Mouse (Mus musculus) lung, embryonic 15.5 days (tissue): ENCODE measurements around the gene Znrf3. TPM values are rescaled to one million over a fixed set of nuclear protein-coding genes. Genes with fewer than 3 reads are reported as not detected.

Source experiments
- ATAC-seq: fragments of 200-750 bp; cut with Nextera tagmentation; 2 replicates; pipeline ENCODE4 v1.8.0; 2017; ENCODE audit warnings: moderate number of reproducible peaks, borderline replicate concordance; ENCODE audit not compliant: low FRiP score, low TSS enrichment; ENCODE audit errors: extremely low read depth
- H3K27ac ChIP-seq: fragments of 300-500 bp; sonication (generic); 2 replicates; pipeline ENCODE4 v1.5.1; 2015; ENCODE audit warnings: moderate library complexity, mild to moderate bottlenecking, inconsistent platforms
- H3K27me3 ChIP-seq: fragments of 300-500 bp; sonication (generic); 2 replicates; pipeline ENCODE4 v1.6.1; 2015; ENCODE audit warnings: inconsistent platforms
- H3K36me3 ChIP-seq: fragments of 300-500 bp; sonication (generic); 2 replicates; pipeline ENCODE4 v1.6.1; 2015; ENCODE audit warnings: inconsistent platforms
- H3K4me1 ChIP-seq: fragments of 300-500 bp; sonication (generic); 2 replicates; pipeline ENCODE4 v1.6.1; 2015; ENCODE audit warnings: inconsistent platforms
- H3K4me2 ChIP-seq: fragments of 300-500 bp; sonication (generic); 2 replicates; pipeline ENCODE4 v1.6.1; 2015; ENCODE audit warnings: inconsistent platforms, mild to moderate bottlenecking, moderate library complexity
- H3K4me3 ChIP-seq: fragments of 300-500 bp; sonication (generic); 2 replicates; pipeline ENCODE4 v1.5.1; 2015; ENCODE audit warnings: mild to moderate bottlenecking, inconsistent platforms
- H3K9ac ChIP-seq: fragments of 300-500 bp; sonication (generic); 2 replicates; pipeline ENCODE4 v1.6.1; 2015; ENCODE audit warnings: inconsistent platforms
- H3K9me3 ChIP-seq: fragments of 300-500 bp; sonication (generic); 2 replicates; pipeline ENCODE4 v1.6.1; 2016; ENCODE audit warnings: inconsistent platforms
- WGBS: fragments of 180-500 bp; shearing (Covaris S2); methylation state at CpG from one replicate; pipeline ENCODE4 v1.1.7; 2015; 5-methylcytosine and 5-hydroxymethylcytosine counted together
- polyA plus RNA-seq: library from polyadenylated mRNA; unstranded; fragments of >200 nt; fragmentation: Nextera tagmentation; extraction: Ambion mirVana; gene quantifications from 2 replicates; pipeline ENCODE4 v1.2.1, GENCODE M21; 2015

The Znrf3 gene
- polyA plus RNA-seq, 1 experiment from 2014 or later = 15.8 TPM

DNA sequence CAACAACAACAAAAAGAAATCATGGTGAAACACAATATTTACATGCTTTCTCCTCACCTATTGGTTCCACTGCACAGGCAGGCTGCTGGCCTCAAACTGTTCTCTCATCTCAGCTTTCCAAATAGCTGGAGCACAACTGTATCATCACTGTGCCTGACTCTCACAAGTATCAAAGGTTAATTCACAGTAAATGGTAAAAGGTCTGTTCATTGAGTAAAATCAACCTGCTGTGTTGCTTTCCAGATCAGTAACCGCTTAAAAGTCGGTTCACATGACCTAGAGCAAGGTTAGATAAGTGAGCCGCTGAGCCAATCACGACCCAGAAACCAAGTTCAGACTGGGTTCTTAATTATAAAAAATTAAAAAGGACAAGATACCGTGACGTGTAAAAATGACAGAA, 186.6 kb downstream of the Znrf3 start:
- Histone ChIP-seq H3K27me3 (no peaks in the 10 kb centered on the region), H3K9me3 (no peaks in the 10 kb centered on the region), H3K4me2 (no peak overlapping the region), H3K36me3 (no peaks in the 10 kb centered on the region), H3K9ac (no peak overlapping the region), H3K4me3 (no peak overlapping the region), H3K27ac (no peak overlapping the region), H3K4me1 (peaks cover 19% of the 10 kb centered on the region)
- WGBS = 95% methylated on average over 6 of the region's 6 CpGs
- ATAC-seq = no peak

DNA sequence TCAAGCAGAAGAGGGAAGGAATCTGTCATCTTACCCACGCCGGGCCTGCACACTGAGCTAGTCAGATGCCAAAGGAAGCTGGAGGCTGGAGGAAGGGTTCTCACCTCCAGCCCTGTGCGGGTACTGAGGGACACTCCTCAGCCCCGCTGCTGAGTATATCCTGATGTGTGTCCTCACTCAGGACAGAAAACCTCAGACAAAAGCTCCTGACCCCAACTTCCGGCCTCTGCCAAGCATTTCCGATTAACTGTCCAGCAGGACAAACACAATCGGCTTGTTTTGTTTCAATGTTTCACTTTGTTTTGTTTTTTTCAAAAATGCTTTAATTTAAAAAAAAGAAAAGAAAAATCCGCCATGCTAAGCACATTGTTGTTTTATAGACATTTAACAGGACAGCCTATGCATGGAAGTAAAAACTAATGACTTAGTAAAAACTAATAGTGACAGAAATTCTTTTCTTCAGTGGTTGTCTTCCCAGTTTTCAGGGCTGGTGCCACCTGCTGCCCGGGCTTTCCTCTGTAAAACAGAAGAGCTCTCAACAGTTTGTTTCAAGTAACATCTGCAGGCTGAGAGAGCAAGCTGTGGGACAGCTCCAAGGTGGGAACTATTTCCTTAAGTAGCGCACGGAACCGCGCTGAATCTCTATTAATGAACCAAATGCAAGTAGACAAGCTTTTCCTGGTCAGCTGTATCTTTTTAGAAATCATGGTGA, 187.3 kb downstream of the Znrf3 start:
- Histone ChIP-seq H3K4me2 (no peak overlapping the region), H3K36me3 (no peaks in the 10 kb centered on the region), H3K4me1 (peaks cover 24% of the 10 kb centered on the region), H3K9ac (no peak overlapping the region), H3K27ac (no peak overlapping the region), H3K27me3 (no peaks in the 10 kb centered on the region), H3K9me3 (no peaks in the 10 kb centered on the region), H3K4me3 (no peak overlapping the region)
- no peak for ATAC-seq
- 73% methylated on average over 13 of the region's 13 CpGs for WGBS

DNA sequence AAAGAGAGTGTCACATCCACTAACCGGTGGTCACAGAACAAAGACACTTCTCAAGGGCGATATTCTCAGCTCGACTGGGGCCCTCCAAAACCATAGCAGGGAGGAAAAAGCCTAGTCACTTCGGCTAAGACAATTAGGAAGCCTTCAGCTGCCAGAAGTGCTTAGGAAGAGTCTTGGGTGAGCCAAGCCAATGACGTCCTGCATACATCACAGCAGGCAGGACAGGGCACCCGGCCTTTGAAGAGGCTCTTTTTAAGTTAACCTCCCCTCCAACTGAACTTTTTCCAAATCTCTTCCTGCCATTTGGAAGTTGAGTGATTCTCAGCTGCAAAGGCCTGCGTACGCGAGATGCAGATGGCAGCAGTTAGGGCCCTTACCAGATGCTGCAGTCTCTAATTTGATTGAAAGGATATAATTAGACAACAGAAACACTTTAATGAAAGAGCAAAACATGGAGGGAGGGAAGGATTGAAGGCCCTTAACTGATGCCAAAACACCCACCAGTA, 189.1 kb downstream of the Znrf3 start:
- Histone ChIP-seq H3K4me1 (peaks cover 20% of the 10 kb centered on the region), H3K9me3 (no peaks in the 10 kb centered on the region), H3K4me3 (no peak overlapping the region), H3K36me3 (no peaks in the 10 kb centered on the region), H3K9ac (no peak overlapping the region), H3K4me2 (no peak overlapping the region), H3K27ac (no peak overlapping the region), H3K27me3 (no peaks in the 10 kb centered on the region)
- WGBS = 48% methylated on average over 9 of the region's 9 CpGs
- ATAC-seq = no peak

DNA sequence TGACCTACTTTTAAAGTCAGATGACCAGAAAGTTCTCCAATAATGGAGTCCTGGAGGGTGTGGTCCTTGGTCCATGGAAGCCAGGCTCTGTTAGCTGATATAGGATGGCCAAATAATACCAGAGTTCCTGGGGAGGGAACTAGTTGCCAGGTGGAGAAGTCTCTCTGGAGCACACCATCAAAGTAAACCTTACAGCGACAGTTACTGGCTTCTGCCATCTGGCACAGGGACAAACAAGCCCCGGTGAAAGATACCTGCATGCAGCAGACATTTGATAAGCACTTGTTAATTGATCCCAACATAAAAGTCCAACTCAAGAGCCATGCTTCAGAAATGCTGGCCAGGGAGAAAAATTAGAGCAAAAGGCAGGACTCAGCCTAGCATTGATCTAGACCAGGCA, 190.6 kb downstream of the Znrf3 start:
- no peak overlapping the region for H3K4me2 ChIP-seq
- no peaks in the 10 kb centered on the region for H3K27me3 ChIP-seq
- H3K36me3 ChIP-seq = no peaks in the 10 kb centered on the region
- ATAC-seq = no peak
- H3K9me3 ChIP-seq = no peaks in the 10 kb centered on the region
- H3K4me1 ChIP-seq = peaks cover 17% of the 10 kb centered on the region
- no peak overlapping the region for H3K4me3 ChIP-seq
- H3K27ac ChIP-seq = no peak overlapping the region
- 78% methylated on average over 2 of the region's 2 CpGs for WGBS
- no peak overlapping the region for H3K9ac ChIP-seq

DNA sequence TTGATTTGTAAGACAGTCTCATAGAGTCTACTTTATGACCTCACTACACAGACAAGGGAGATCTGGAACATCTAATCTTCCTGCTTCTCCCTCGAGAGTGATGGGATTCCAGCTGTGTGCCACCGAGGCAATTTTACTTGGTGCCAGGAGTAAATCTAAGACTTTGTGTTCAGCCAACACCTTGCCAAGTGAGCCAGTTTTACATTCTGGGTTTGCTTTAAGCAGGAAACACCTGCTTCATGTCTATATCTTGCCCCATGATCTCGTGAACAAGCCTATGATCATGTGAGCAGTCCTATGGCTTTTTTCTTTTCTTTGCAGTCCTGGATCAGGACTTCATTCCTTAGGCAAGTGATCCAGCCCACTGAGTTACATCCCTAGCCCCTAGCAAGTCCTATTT, 191.1 kb downstream of the Znrf3 start:
- Histone ChIP-seq H3K4me1 (peaks cover 19% of the 10 kb centered on the region), H3K27ac (no peak overlapping the region), H3K36me3 (no peaks in the 10 kb centered on the region), H3K9me3 (no peaks in the 10 kb centered on the region), H3K9ac (no peak overlapping the region), H3K4me2 (no peak overlapping the region), H3K4me3 (no peak overlapping the region), H3K27me3 (no peaks in the 10 kb centered on the region)
- WGBS = 59% methylated on average over 3 of the region's 3 CpGs
- no peak for ATAC-seq

DNA sequence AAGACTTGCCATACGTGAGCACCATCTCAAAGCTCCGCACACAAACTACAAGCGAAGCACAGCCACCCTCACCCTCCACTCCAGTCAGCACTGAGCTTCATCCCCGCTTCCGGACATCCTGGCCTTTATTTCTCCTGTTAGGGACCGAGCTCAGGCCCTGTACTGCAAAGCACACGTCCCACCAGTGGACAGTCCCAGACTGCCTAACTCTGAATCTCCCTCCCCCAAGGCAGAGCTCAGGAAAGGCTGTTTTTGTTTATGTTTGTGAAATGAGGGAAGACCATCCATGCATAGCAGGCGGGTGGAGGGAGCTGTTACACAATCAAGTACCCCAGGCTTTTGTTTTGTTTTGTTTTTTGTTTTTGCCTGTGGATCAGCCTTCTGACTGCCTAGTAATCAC, 191.9 kb downstream of the Znrf3 start:
- no peaks in the 10 kb centered on the region for H3K36me3 ChIP-seq
- peaks cover 19% of the 10 kb centered on the region for H3K4me1 ChIP-seq
- H3K27me3 ChIP-seq = no peaks in the 10 kb centered on the region
- ATAC-seq = 0 out of 2 replicates have a peak, but pooled peaks have one; percentile 42
- WGBS = 70% methylated on average over 8 of the region's 8 CpGs
- H3K4me2 ChIP-seq = no peak overlapping the region
- H3K4me3 ChIP-seq = no peak overlapping the region
- no peak overlapping the region for H3K27ac ChIP-seq
- H3K9me3 ChIP-seq = no peaks in the 10 kb centered on the region
- H3K9ac ChIP-seq = no peak overlapping the region

DNA sequence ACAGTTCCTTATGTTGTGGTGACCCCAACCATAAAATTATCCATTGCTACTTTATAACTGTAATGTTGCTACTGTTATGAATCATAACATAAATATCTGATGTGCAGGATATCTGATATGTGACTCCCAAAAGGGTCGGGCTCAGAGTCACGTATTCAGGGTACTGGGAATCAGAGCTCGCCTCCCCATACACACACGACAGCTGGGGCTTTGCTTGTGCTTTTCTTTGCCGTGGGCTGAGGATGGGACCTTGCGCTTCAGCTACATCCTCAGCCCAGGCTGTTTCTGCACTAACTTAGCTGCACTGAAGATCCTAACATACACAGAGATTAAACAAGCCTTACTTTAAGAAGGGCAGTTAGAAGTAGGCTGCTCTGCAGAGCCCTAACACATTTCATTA, 193.5 kb downstream of the Znrf3 start:
- Histone ChIP-seq H3K9ac (no peak overlapping the region), H3K27me3 (no peaks in the 10 kb centered on the region), H3K9me3 (no peaks in the 10 kb centered on the region), H3K4me1 (peaks cover 16% of the 10 kb centered on the region; the same call in 1 of the 2 replicates), H3K4me2 (no peak overlapping the region), H3K27ac (no peak overlapping the region), H3K36me3 (no peaks in the 10 kb centered on the region), H3K4me3 (no peak overlapping the region)
- WGBS = 61% methylated on average over 6 of the region's 6 CpGs
- no peak for ATAC-seq

DNA sequence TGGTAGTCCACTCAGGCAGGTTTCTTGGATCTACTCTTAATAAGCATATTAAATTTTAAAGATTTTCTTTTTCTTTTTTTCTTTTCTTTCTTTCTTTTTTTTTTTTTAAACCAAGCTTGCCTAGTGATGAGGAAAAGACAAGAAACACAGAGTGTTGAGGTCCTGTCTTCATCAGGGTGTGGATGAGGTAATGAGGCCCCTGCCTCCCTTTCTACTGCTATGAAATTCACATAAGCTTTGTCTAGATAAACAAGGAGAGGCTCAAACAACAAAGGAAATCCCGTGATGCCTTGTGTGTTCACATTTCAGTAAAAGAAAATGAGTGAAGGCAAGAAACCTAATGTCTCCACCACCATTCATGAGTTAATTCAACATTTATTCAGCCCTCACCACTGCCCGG, 196.4 kb downstream of the Znrf3 start:
- Histone ChIP-seq H3K4me3 (no peak overlapping the region), H3K4me2 (no peak overlapping the region), H3K9me3 (no peaks in the 10 kb centered on the region), H3K27me3 (no peaks in the 10 kb centered on the region), H3K36me3 (peaks cover under 1% of the 10 kb centered on the region; the same call in 1 of the 2 replicates), H3K4me1 (peaks cover 39% of the 10 kb centered on the region), H3K27ac (no peak overlapping the region), H3K9ac (no peak overlapping the region)
- 54% methylated on average over 2 of the region's 2 CpGs for WGBS
- ATAC-seq = no peak

DNA sequence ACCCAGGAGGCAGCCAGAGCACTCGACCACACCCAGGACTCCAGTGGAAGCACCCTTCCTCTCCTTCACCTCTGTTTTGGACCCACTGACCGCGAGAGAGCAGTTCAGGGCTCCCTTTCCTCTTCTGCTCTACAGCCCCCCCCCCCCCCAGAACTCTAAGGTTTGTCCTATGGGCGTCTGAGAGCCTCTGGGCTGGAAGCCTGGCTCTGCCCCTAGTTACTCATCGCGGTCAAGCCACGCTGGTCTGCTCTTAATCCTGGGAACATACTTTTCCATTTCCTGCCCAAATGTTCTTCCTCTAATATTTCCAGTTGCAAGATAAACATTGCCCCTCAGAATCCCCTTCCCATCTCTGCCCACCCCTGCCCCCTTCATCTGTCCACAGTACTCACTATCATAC, 199.2 kb downstream of the Znrf3 start:
- no peaks in the 10 kb centered on the region for H3K27me3 ChIP-seq
- H3K9me3 ChIP-seq = no peaks in the 10 kb centered on the region
- peaks cover 5% of the 10 kb centered on the region; the same call in 1 of the 2 replicates for H3K36me3 ChIP-seq
- WGBS = 66% methylated on average over 7 of the region's 7 CpGs
- 0 out of 2 replicates have a peak, but pooled peaks have one; percentile 8 for ATAC-seq
- H3K9ac ChIP-seq = no peak overlapping the region
- peaks cover 43% of the 10 kb centered on the region for H3K4me1 ChIP-seq
- peak overlapping the region; percentile 82 for H3K27ac ChIP-seq
- H3K4me3 ChIP-seq = no peak overlapping the region
- H3K4me2 ChIP-seq = no peak overlapping the region

DNA sequence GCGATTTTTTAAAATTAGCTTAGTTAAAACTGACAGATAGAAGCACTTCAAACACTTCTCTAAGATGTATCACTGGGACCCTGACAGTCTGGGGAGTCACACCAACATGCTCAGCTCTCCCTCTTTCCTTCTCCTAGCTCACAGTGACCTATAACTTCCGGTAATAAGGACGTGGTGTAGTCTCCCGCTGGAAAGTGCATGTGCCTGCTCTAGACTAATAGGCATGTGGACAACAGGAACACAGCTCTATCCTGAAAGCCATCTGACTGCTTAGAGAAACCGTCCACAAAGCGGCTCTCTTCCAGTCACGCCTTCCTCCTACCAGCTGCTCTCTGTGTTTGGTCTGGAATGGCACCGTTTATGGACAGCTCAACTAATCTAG, 199.9 kb downstream of the Znrf3 start:
- Histone ChIP-seq H3K9me3 (no peaks in the 10 kb centered on the region), H3K4me2 (peak overlapping the region; percentile 34), H3K9ac (no peak overlapping the region), H3K27ac (peak overlapping the region; percentile 82), H3K27me3 (no peaks in the 10 kb centered on the region), H3K36me3 (peaks cover 5% of the 10 kb centered on the region; the same call in 1 of the 2 replicates), H3K4me3 (no peak overlapping the region), H3K4me1 (peaks cover 47% of the 10 kb centered on the region)
- WGBS = 12% methylated on average over 8 of the region's 8 CpGs
- 0 out of 2 replicates have a peak, but pooled peaks have one; percentile 11 for ATAC-seq

DNA sequence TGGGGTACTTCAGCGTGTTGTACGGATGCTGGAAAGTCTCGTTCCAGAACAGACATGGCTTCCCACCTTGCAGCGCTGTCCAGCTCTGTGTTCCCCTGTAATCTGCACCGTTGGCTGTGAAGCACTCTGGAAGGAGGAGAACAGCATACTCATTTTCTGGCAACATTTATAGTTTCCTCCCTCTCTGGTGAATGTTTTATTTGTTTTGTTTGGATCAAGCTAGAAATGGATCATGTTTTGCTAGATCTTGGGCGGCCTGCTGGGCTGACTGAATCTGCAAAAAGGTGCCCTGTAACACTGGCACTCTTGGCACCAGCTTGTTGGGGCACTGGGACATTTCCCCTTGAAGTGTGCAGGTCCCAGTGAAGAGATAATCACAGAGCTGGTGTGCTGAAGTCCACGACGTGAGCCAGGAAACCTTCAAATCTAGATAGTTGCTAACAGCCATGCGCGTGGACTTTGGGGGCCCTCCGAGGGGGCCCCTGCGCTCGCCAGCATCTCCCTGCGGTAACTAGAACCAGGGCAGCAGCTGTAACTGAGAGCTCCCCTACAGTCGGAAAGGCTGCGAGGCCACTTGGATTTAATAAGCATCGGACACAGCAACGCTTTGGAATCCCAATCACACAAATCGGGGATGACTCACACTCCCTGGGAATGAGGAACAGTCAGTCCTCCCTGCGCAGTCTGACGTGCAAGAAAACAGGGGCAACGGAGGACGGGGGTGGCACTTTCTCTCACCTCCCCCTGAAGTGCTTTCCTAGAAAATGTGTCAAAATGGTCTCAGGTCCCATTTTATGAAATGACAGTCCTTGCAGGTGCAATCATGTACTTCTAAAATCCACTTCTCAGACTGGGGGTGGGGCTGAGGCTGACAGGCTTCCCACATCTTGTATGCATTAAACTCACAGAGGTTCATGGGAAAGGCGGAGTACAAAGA, 200.6 kb downstream of the Znrf3 start:
- Histone ChIP-seq H3K36me3 (peaks cover 5% of the 10 kb centered on the region; the same call in 1 of the 2 replicates), H3K27ac (peak overlapping the region; percentile 82), H3K9me3 (no peaks in the 10 kb centered on the region), H3K27me3 (no peaks in the 10 kb centered on the region), H3K4me3 (no peak overlapping the region), H3K9ac (no peak overlapping the region), H3K4me2 (peak overlapping the region; percentile 34), H3K4me1 (peaks cover 52% of the 10 kb centered on the region)
- WGBS = 37% methylated on average over 24 of the region's 24 CpGs
- ATAC-seq = no peak

DNA sequence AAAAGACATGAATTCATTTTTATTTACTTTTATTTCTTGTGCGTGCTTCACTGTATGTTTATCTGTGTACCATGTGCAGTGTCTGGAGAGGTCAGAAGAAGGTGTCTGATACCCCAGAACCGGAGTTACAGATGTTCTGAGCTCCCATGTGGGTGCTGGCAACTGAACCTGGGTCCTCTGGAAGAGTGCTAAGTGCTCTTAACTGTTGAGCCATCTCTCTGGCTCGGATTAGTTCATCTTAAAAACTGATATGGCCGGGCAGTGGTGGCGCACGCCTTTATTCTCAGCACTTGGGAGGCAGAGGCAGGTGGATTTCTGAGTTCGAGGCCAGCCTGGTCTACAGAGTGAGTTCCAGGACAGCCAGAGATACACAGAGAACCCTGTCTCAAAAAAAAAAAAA, 201.4 kb downstream of the Znrf3 start:
- H3K4me3 ChIP-seq = no peak overlapping the region
- H3K4me2 ChIP-seq = no peak overlapping the region
- H3K27ac ChIP-seq = peak overlapping the region; percentile 82; the same call in 1 of the 2 replicates
- ATAC-seq = no peak
- WGBS = 91% methylated on average over 7 of the region's 7 CpGs
- no peaks in the 10 kb centered on the region for H3K9me3 ChIP-seq
- H3K9ac ChIP-seq = no peak overlapping the region
- H3K36me3 ChIP-seq = peaks cover 5% of the 10 kb centered on the region; the same call in 1 of the 2 replicates
- no peaks in the 10 kb centered on the region for H3K27me3 ChIP-seq
- H3K4me1 ChIP-seq = peaks cover 57% of the 10 kb centered on the region
